Mouse (Mus musculus): Measurements from ENCODE around the gene Slc22a6. TPM values are rescaled to one million over a fixed set of nuclear protein-coding genes. Genes with fewer than 3 reads are reported as not detected.

Slc22a6 gene
- polyA plus RNA-seq, 1 experiment: 6.5 TPM

DNA sequence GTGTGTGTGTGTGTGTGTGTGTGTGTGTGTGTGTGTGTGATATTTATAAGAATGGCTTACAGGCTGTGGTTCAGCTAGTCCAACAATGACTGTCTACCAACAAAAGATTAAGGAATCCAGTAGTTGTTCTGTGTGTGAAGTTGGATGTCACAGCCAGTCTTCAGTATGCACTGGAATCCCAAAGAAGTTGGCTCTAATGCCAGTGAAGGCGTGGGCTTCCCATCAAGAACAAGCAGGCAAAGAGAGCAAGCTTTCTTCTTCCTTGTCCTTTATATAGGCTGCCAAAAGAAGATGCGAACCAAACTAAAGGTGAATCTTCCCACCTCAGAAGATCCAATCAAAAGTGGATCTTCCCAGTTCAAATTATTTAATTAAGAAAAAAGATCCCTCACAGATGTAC lies 31.9 kb upstream of the Slc22a6 start:
- Histone ChIP-seq H3K4me3 (ENCODE audit: insufficient read depth, low read length) (no peak overlapping the region), H3K4me1 (ENCODE audit: control insufficient read depth, insufficient read depth, low read length) (peaks cover 4% of the 10 kb centered on the region), H3K27ac (ENCODE audit: insufficient read depth, low read length) (peak overlapping the region; percentile 87)
- TF ChIP-seq CTCF (IDR thresholded peaks at IDR 0.05; ENCODE audit: extremely low read depth, insufficient read depth, low read length) (no peak), POLR2A (IDR thresholded peaks at IDR 0.05; ENCODE audit: extremely low read depth, insufficient read depth, low read length) (no peak)

DNA sequence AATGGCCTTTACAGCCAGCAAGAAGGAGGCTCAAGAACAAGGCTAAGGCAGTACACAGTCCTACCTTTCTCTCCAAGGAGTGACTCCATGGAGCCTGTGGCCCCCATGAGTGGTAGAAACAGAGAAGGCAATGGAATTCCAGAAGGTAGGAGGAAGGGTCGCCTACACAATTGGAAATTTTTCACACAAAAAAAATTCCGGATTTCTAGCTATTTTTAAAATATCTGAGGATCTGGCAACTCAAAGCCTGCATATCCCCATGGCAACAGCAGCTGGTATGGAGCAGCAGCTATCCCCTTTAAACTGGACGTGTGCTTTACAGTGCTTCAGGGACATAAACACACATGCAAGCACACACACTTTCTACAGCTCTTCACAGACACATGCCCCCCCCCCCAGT lies 31.5 kb upstream of the Slc22a6 start:
- Histone ChIP-seq H3K4me3 (ENCODE audit: insufficient read depth, low read length) (no peak overlapping the region), H3K4me1 (ENCODE audit: control insufficient read depth, insufficient read depth, low read length) (peaks cover 4% of the 10 kb centered on the region), H3K27ac (ENCODE audit: insufficient read depth, low read length) (peak overlapping the region; percentile 87)
- TF ChIP-seq POLR2A (IDR thresholded peaks at IDR 0.05; ENCODE audit: extremely low read depth, insufficient read depth, low read length) (no peak), CTCF (IDR thresholded peaks at IDR 0.05; ENCODE audit: extremely low read depth, insufficient read depth, low read length) (no peak)

DNA sequence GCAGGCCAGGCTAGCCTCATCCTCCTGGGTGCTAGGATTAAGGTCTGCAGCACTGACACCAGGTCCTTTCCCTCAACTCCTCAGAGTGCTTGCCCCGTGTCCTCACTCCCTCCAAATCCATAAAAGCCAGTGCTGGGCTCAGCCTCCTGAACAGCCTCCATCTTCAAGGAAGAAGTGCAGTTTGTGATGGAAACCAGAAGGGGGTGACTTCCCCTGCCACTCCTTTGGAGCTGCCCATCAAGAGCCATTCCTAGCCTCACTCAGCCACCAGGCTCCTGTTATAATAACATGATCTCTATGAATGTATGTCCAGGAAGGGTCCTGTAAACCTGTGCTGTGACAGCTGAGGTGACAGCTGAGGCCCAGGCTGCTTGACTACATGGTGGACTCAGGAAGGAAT lies 30.5 kb upstream of the Slc22a6 start:
- TF ChIP-seq CTCF (IDR thresholded peaks at IDR 0.05; ENCODE audit: extremely low read depth, insufficient read depth, low read length): no peak
- TF ChIP-seq POLR2A (IDR thresholded peaks at IDR 0.05; ENCODE audit: extremely low read depth, insufficient read depth, low read length): no peak
- Histone ChIP-seq H3K4me3 (ENCODE audit: insufficient read depth, low read length) (no peak overlapping the region), H3K4me1 (ENCODE audit: control insufficient read depth, insufficient read depth, low read length) (peaks cover 4% of the 10 kb centered on the region), H3K27ac (ENCODE audit: insufficient read depth, low read length) (peak overlapping the region; percentile 6; the same call in 1 of the 2 replicates)

DNA sequence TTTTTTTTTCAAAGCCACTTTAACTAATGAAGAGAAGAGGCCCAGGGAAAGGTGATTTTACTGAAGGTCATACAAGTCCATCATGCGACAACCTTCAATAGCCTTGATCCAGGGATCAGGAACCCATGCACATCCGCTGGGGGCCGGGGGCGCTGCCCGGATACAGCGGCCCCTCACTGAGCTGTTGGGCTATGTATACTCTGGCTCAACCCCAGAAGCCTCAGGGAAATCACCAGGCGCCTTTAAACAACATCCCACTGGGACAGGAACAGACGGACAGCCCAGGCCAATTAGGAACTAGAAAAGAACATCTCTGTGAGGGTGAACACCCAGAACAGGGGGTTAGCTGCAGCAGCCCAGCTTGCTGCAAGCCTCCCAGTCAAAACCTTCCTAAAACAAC lies 26.9 kb upstream of the Slc22a6 start, which contains the start of gene Slc22a8:
Gene Slc22a8, plus strand, starts transcription at position 301 of the 400 bp plus-strand sequence.
- TF ChIP-seq POLR2A (IDR thresholded peaks at IDR 0.05; ENCODE audit: extremely low read depth, insufficient read depth, low read length): no peak
- no peak for TF ChIP-seq CTCF (IDR thresholded peaks at IDR 0.05; ENCODE audit: extremely low read depth, insufficient read depth, low read length)
- Histone ChIP-seq H3K4me3 (ENCODE audit: insufficient read depth, low read length) (peak within 1 kb of the TSS; percentile 15; the same call in 1 of the 2 replicates), H3K4me1 (ENCODE audit: control insufficient read depth, insufficient read depth, low read length) (peaks cover 4% of the 10 kb centered on the region), H3K27ac (ENCODE audit: insufficient read depth, low read length) (0 out of 2 replicates have a peak within 1 kb of the TSS, but pooled peaks have one; percentile 5)

DNA sequence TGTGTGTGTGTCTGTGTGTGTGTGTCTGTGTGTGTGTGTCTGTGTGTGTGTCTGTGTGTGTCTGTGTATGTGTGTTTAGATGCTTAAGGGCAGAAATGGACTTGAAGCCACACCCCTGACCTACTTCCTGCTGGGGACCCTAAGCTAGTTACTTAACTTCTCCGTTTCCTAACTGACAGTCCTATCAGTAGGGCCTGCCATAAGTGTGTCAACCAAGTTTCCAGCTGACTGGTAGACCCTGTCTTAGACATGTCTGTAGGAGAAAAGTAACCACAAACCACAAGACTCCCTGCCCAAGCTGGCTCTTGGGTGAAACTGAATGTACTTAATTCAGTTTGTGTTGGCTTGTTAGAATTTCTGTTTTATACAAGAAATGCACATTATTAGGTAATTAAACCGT lies 25.7 kb upstream of the Slc22a6 start:
- TF ChIP-seq CTCF (IDR thresholded peaks at IDR 0.05; ENCODE audit: extremely low read depth, insufficient read depth, low read length) (no peak), POLR2A (IDR thresholded peaks at IDR 0.05; ENCODE audit: extremely low read depth, insufficient read depth, low read length) (no peak)
- Histone ChIP-seq H3K27ac (ENCODE audit: insufficient read depth, low read length) (0 out of 2 replicates have a peak overlapping the region, but pooled peaks have one; percentile 5), H3K4me3 (ENCODE audit: insufficient read depth, low read length) (0 out of 2 replicates have a peak overlapping the region, but pooled peaks have one; percentile 15), H3K4me1 (ENCODE audit: control insufficient read depth, insufficient read depth, low read length) (no peaks in the 10 kb centered on the region)

DNA sequence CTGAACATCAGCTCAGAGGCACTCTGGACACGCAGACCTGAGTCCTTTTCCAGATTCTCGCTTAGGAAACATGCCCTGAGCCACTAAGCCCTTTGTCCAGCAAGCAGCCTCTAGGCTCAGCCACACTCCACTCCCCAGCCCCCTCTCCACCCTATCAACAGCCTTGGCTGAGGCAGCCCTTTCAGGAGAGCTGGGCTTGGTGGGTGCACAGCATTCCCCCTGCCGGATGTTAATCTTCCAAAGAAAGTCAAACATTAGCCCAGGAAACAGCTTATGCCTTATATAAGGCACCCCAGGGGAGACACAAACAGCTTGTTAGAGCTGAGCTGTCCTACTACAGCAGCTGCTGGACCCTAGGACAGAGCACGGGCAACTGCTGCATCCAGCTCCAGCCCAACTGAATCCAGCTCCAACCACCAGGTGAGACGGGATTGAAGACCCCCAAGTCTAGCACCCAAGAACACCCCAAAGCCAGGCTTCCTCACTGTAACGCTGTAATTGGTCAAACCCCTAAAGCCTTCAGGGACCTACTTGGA lies 24.9 kb upstream of the Slc22a6 start:
- no peak overlapping the region for H3K27ac ChIP-seq (ENCODE audit: insufficient read depth, low read length)
- H3K4me1 ChIP-seq (ENCODE audit: control insufficient read depth, insufficient read depth, low read length): no peaks in the 10 kb centered on the region
- no peak for TF ChIP-seq POLR2A (IDR thresholded peaks at IDR 0.05; ENCODE audit: extremely low read depth, insufficient read depth, low read length)
- no peak for TF ChIP-seq CTCF (IDR thresholded peaks at IDR 0.05; ENCODE audit: extremely low read depth, insufficient read depth, low read length)
- H3K4me3 ChIP-seq (ENCODE audit: insufficient read depth, low read length): no peak overlapping the region

DNA sequence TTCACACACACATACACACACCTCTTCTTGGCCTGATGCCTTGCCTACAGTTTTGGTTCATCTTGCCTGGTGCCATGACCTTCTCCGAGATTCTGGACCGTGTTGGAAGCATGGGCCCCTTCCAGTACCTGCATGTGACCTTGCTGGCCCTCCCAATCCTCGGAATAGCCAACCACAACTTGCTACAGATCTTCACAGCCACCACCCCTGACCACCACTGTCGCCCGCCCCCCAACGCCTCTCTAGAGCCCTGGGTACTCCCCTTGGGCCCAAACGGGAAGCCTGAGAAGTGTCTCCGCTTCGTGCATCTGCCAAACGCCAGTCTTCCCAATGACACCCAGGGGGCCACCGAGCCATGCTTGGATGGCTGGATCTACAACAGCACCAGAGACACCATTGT lies 24.0 kb upstream of the Slc22a6 start:
- H3K4me3 ChIP-seq (ENCODE audit: insufficient read depth, low read length): no peak overlapping the region
- TF ChIP-seq CTCF (IDR thresholded peaks at IDR 0.05; ENCODE audit: extremely low read depth, insufficient read depth, low read length): no peak
- no peak for TF ChIP-seq POLR2A (IDR thresholded peaks at IDR 0.05; ENCODE audit: extremely low read depth, insufficient read depth, low read length)

DNA sequence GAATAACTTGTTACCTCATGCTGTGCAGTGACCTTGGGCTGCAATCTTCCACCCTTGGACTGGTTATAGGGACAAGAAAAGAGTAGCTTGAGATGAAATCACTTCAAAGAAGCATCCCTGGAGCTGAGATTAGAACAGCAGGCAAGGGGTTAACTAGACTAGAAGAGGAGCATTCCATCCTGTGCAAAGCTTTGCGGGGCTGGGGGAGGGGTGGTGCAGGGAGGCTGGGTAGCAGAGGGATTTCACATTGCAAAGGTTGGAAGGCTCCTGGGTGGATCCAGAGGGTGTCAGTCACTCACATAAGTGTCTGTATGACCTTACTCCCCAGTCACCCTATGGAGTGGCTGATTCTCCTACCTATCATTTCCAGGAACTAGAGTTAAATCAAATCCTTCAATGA lies 23.3 kb upstream of the Slc22a6 start:
- Histone ChIP-seq H3K4me1 (ENCODE audit: control insufficient read depth, insufficient read depth, low read length) (no peaks in the 10 kb centered on the region), H3K27ac (ENCODE audit: insufficient read depth, low read length) (no peak overlapping the region), H3K4me3 (ENCODE audit: insufficient read depth, low read length) (no peak overlapping the region)
- TF ChIP-seq CTCF (IDR thresholded peaks at IDR 0.05; ENCODE audit: extremely low read depth, insufficient read depth, low read length) (no peak), POLR2A (IDR thresholded peaks at IDR 0.05; ENCODE audit: extremely low read depth, insufficient read depth, low read length) (no peak)

More for the DNA sequence above, 24.0 kb upstream of the Slc22a6 start:
- Histone ChIP-seq H3K27ac (ENCODE audit: insufficient read depth, low read length) (no peak overlapping the region), H3K4me1 (ENCODE audit: control insufficient read depth, insufficient read depth, low read length) (no peaks in the 10 kb centered on the region)

DNA sequence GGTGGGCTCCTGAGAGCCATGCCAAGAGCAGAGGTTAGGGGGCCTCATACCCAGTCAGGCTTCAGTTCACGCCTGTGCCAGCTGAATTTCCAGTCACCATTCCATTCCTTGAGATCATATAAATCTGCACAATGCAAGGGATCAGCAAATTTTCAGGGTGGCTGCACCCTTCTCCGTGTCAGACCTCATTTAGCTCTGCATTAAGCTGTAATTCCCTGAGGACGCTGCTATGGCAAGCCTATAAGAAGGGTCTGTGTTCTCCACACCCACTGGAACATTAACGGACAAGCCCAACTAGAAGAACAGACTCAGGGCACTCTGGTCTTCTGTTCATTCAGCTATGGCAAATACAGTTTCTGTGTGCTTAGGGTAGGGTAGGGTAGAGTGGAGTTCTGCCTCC lies 20.6 kb upstream of the Slc22a6 start:
- TF ChIP-seq CTCF (IDR thresholded peaks at IDR 0.05; ENCODE audit: extremely low read depth, insufficient read depth, low read length) (no peak), POLR2A (IDR thresholded peaks at IDR 0.05; ENCODE audit: extremely low read depth, insufficient read depth, low read length) (no peak)
- no peak overlapping the region for H3K4me3 ChIP-seq (ENCODE audit: insufficient read depth, low read length)
- no peaks in the 10 kb centered on the region for H3K4me1 ChIP-seq (ENCODE audit: control insufficient read depth, insufficient read depth, low read length)
- no peak overlapping the region for H3K27ac ChIP-seq (ENCODE audit: insufficient read depth, low read length)

DNA sequence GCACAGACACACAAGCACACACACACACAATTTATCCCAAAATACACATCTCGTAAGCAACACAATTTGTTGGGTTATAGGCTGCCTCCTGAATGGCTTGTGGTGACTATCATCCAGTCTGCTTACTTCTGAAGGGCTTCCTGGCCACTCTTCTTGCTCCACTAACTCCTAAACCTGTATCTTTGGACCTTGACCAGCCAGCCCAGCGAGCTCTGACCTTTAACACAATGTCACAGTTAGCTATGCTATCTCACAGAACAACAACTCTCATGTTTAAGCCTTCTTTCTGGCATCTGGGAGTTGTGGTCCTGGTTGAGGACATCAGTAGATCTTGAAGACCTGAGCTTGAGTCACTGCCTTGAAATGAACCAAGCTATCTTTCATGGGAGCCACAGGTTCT lies 18.6 kb upstream of the Slc22a6 start:
- Histone ChIP-seq H3K4me1 (ENCODE audit: control insufficient read depth, insufficient read depth, low read length) (no peaks in the 10 kb centered on the region), H3K27ac (ENCODE audit: insufficient read depth, low read length) (no peak overlapping the region), H3K4me3 (ENCODE audit: insufficient read depth, low read length) (no peak overlapping the region)
- TF ChIP-seq CTCF (IDR thresholded peaks at IDR 0.05; ENCODE audit: extremely low read depth, insufficient read depth, low read length) (no peak), POLR2A (IDR thresholded peaks at IDR 0.05; ENCODE audit: extremely low read depth, insufficient read depth, low read length) (no peak)
